Mouse (Mus musculus): Measurements from ENCODE around the gene Dctn3. TPM values are rescaled to one million over a fixed set of nuclear protein-coding genes. Genes with fewer than 3 reads are reported as not detected.
A peak's percentile ranks its signal among the peaks of the same experiment; 100 is the strongest.

Gene Dctn3
- polyA plus RNA-seq, 1 experiment from 2014 or later, result 103 TPM

DNA sequence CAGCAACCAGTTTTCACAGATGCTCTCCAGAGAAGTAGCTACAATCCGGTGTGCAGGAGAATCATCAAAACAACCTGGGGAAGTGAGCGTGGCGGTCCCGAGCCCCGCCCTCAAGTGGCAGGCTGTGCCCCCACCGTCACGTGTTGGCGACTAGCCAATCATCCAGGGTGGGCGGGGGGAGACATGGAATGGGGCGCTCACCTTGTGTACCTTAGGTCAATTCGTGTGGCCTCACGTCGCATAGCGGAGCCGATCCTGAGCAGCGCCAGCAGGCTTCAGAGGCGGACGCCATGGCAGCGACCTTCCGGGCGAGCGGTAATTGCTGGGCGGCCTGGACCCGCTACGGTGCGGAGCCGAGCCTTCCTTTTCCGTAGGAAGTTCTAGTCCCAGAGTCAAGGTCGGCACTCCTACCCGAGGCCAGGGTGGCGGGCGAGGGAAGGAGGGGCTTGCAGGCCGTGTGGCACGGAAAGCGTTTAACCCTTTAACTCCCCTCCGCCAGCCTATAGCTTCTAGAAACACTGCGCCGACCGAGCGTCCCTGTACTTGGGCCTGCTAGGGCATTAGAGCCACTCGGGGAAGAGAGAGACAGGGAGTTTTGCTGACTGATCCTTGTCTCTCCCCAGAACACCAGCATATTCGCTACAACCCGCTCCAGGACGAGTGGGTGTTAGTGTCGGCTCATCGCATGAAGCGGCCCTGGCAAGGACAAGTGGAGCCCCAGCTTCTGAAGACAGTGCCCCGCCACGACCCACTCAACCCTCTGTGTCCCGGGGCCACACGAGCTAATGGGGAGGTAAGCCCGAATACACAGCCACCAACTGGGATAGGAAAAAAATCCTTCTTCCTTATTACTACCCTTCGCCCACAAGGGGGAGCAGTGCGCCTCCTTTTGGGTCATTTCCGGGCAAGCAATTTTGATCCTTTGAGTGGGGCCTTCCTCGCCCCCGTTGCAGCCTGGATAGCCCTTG lies 32.7 kb upstream of the Dctn3 start, which contains the start of gene Sigmar1:
Sigmar1 (minus strand) TSS at position 820 of the 968 bp plus-strand sequence.
- peak within 1 kb of the TSS; percentile 70 for H3K4me3 ChIP-seq (ENCODE audit: low read depth, low read length)
- peak; percentile 52 for ATAC-seq (ENCODE audit: insufficient read depth)
- DNase-seq, result peak; percentile 94
- peaks cover 9% of the 10 kb centered on the region; the same call in 1 of the 2 replicates for H3K36me3 ChIP-seq (ENCODE audit: insufficient read depth)
- peak within 1 kb of the TSS; percentile 73 for H3K9ac ChIP-seq
- WGBS, result under 1% methylated on average over 57 of the region's 57 CpGs
- no peaks in the 10 kb centered on the region for H3K27me3 ChIP-seq (ENCODE audit: insufficient read depth, low read length)
- H3K9me3 ChIP-seq (ENCODE audit: low read depth, low read length), result no peaks in the 10 kb centered on the region
- H3K4me2 ChIP-seq, result peak within 1 kb of the TSS; percentile 97
- H3K4me1 ChIP-seq (ENCODE audit: insufficient read depth), result peaks cover 7% of the 10 kb centered on the region; the same call in 1 of the 2 replicates
- peak; percentile 91 for TF ChIP-seq CTCF (IDR thresholded peaks at IDR 0.05; ENCODE audit: low read depth)
- H3K27ac ChIP-seq (ENCODE audit: low read depth), result peak within 1 kb of the TSS; percentile 90

DNA sequence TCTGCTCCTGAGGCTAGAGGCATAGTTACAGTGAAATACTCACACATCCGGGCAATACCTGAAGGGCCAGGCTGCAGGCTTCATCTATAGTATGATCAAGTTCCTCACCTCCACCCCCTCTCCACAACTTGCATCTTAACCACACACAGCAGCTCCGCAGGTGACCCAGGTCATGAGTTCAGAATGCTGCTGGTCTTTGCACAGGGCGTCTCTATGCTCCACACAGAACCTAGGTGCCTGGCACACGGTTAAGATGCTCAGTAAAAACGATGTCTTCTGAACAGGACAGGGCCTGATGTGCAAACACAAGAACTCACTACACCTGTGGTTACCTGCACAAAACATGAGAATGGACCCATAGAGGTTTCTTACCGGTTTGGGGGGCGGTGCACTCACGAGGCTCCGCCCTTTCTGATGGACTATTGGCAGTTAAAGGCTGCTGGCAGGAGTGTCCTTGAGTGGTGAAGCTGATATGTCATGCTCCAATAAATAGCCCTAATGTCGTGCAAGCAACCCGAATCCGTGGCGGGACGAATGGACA lies 31.9 kb upstream of the Dctn3 start, which contains the start of gene Galt:
Galt (plus strand) TSS at position 432 of the 541 bp plus-strand sequence.
- peak; percentile 45 for ATAC-seq (ENCODE audit: insufficient read depth)
- H3K4me2 ChIP-seq, result peak within 1 kb of the TSS; percentile 97
- DNase-seq, result peak; percentile 66
- peak within 1 kb of the TSS; percentile 90 for H3K27ac ChIP-seq (ENCODE audit: low read depth)
- H3K9ac ChIP-seq, result peak within 1 kb of the TSS; percentile 73
- H3K36me3 ChIP-seq (ENCODE audit: insufficient read depth), result peaks cover 9% of the 10 kb centered on the region; the same call in 1 of the 2 replicates
- peaks cover 4% of the 10 kb centered on the region; the same call in 1 of the 2 replicates for H3K4me1 ChIP-seq (ENCODE audit: insufficient read depth)
- 12% methylated on average over 14 of the region's 14 CpGs for WGBS
- no peaks in the 10 kb centered on the region for H3K9me3 ChIP-seq (ENCODE audit: low read depth, low read length)
- H3K27me3 ChIP-seq (ENCODE audit: insufficient read depth, low read length), result no peaks in the 10 kb centered on the region
- peak within 1 kb of the TSS; percentile 70 for H3K4me3 ChIP-seq (ENCODE audit: low read depth, low read length)
- TF ChIP-seq CTCF (IDR thresholded peaks at IDR 0.05; ENCODE audit: low read depth), result peak; percentile 2; the same call in 1 of the 2 replicates

- H3K9ac ChIP-seq, result no peak overlapping the region
- H3K9me3 ChIP-seq (ENCODE audit: low read depth, low read length), result 0 out of 2 replicates have a peak, but pooled peaks cover 3% of the 10 kb centered on the region
- no peaks in the 10 kb centered on the region for H3K36me3 ChIP-seq (ENCODE audit: insufficient read depth)
- no peak for TF ChIP-seq CTCF (IDR thresholded peaks at IDR 0.05; ENCODE audit: low read depth)
- ATAC-seq (ENCODE audit: insufficient read depth), result no peak
- no peaks in the 10 kb centered on the region for H3K27me3 ChIP-seq (ENCODE audit: insufficient read depth, low read length)
- no peak overlapping the region for H3K4me2 ChIP-seq
- WGBS, result 78% methylated on average over 1 of the region's 1 CpGs
- no peak overlapping the region for H3K4me3 ChIP-seq (ENCODE audit: low read depth, low read length)
- no peak for DNase-seq
- no peak overlapping the region for H3K27ac ChIP-seq (ENCODE audit: low read depth)
- no peaks in the 10 kb centered on the region for H3K4me1 ChIP-seq (ENCODE audit: insufficient read depth)
These were observed 22.1 kb upstream of the Dctn3 start for GRCm38 (mm10) chr4:41745021-41745420.

GRCm38 (mm10) chr4:41744131-41744530 lies 21.2 kb upstream of the Dctn3 start:
- ATAC-seq (ENCODE audit: insufficient read depth) (no peak), DNase-seq (no peak)
- H3K4me2 ChIP-seq, result no peak overlapping the region
- H3K36me3 ChIP-seq (ENCODE audit: insufficient read depth), result peaks cover 2% of the 10 kb centered on the region; the same call in 1 of the 2 replicates
- 0 out of 2 replicates have a peak, but pooled peaks cover 3% of the 10 kb centered on the region for H3K9me3 ChIP-seq (ENCODE audit: low read depth, low read length)
- no peaks in the 10 kb centered on the region for H3K27me3 ChIP-seq (ENCODE audit: insufficient read depth, low read length)
- no peaks in the 10 kb centered on the region for H3K4me1 ChIP-seq (ENCODE audit: insufficient read depth)
- H3K27ac ChIP-seq (ENCODE audit: low read depth), result no peak overlapping the region
- H3K4me3 ChIP-seq (ENCODE audit: low read depth, low read length), result no peak overlapping the region
- WGBS, result 52% methylated on average over 2 of the region's 2 CpGs
- TF ChIP-seq CTCF (IDR thresholded peaks at IDR 0.05; ENCODE audit: low read depth), result no peak
- no peak overlapping the region for H3K9ac ChIP-seq

GRCm38 (mm10) chr4:41741158-41741560 lies 18.2 kb upstream of the Dctn3 start:
- peak overlapping the region; percentile 76 for H3K4me3 ChIP-seq (ENCODE audit: low read depth, low read length)
- H3K4me2 ChIP-seq, result peak overlapping the region; percentile 85
- no peaks in the 10 kb centered on the region for H3K4me1 ChIP-seq (ENCODE audit: insufficient read depth)
- 0 out of 2 replicates have a peak, but pooled peaks cover under 1% of the 10 kb centered on the region for H3K9me3 ChIP-seq (ENCODE audit: low read depth, low read length)
- peak; percentile 96 for ATAC-seq (ENCODE audit: insufficient read depth)
- H3K27ac ChIP-seq (ENCODE audit: low read depth), result peak overlapping the region; percentile 84
- WGBS, result under 1% methylated on average over 27 of the region's 27 CpGs
- peak; percentile 98 for DNase-seq
- no peaks in the 10 kb centered on the region for H3K27me3 ChIP-seq (ENCODE audit: insufficient read depth, low read length)
- peak overlapping the region; percentile 73 for H3K9ac ChIP-seq
- peaks cover 15% of the 10 kb centered on the region for H3K36me3 ChIP-seq (ENCODE audit: insufficient read depth)
- TF ChIP-seq CTCF (IDR thresholded peaks at IDR 0.05; ENCODE audit: low read depth), result peak; percentile 34

- TF ChIP-seq CTCF (IDR thresholded peaks at IDR 0.05; ENCODE audit: low read depth), result peak; percentile 25; the same call in 1 of the 2 replicates
- peak; percentile 83 for ATAC-seq (ENCODE audit: insufficient read depth)
These were observed 17.6 kb upstream of the Dctn3 start for GRCm38 (mm10) chr4:41740380-41741157.

More at GRCm38 (mm10) chr4:41740380-41741157, 17.6 kb upstream of the Dctn3 start:
- 1% methylated on average over 48 of the region's 48 CpGs for WGBS
- Histone ChIP-seq H3K27ac (ENCODE audit: low read depth) (peak overlapping the region; percentile 84), H3K4me2 (peak overlapping the region; percentile 85), H3K4me3 (ENCODE audit: low read depth, low read length) (peak overlapping the region; percentile 76), H3K9ac (peak overlapping the region; percentile 73), H3K36me3 (ENCODE audit: insufficient read depth) (peaks cover 15% of the 10 kb centered on the region), H3K27me3 (ENCODE audit: insufficient read depth, low read length) (no peaks in the 10 kb centered on the region), H3K4me1 (ENCODE audit: insufficient read depth) (no peaks in the 10 kb centered on the region), H3K9me3 (ENCODE audit: low read depth, low read length) (no peaks in the 10 kb centered on the region)
- peak; percentile 31 for DNase-seq
